Mouse (Mus musculus): ENCODE results near the gene Sgip1.

GRCm38 (mm10) chr4:102834710-102835109 lies 93.6 kb downstream of the Sgip1 start:
- TF ChIP-seq MAX (IDR thresholded peaks at IDR 0.05; ENCODE audit: low read depth) (no peak), POLR2A (IDR thresholded peaks at IDR 0.05; ENCODE audit: insufficient read length, low read depth) (no peak), E2F4 (IDR thresholded peaks at IDR 0.05; ENCODE audit: insufficient read depth) (no peak), POLR2AphosphoS2 (IDR thresholded peaks at IDR 0.05; ENCODE audit: insufficient read length, low read depth) (no peak), MYOD1 (IDR thresholded peaks at IDR 0.05; ENCODE audit: control insufficient read depth in 1 of 3, insufficient read length in 2 of 3, low read depth in 2 of 3) (no peak), USF1 (IDR thresholded peaks at IDR 0.05; ENCODE audit: low read depth) (no peak), TCF12 (IDR thresholded peaks at IDR 0.05; ENCODE audit: insufficient read depth, poor library complexity, severe bottlenecking) (no peak), TCF3 (IDR thresholded peaks at IDR 0.05; ENCODE audit: insufficient read length, low read depth) (no peak), CEBPB (IDR thresholded peaks at IDR 0.05; ENCODE audit: insufficient read depth, poor library complexity, severe bottlenecking) (no peak), SRF (IDR thresholded peaks at IDR 0.05; ENCODE audit: control insufficient read depth, insufficient read length, low read depth) (no peak)

Measured in myocyte (in vitro differentiated cells).